Mouse (Mus musculus) olfactory bulb, adult 2 months (tissue): ENCODE results near the gene Tex36.
A peak's percentile ranks its signal among the peaks of the same experiment; 100 is the strongest.

Source experiments
- CTCF ChIP-seq: fragments of 200-500 bp; IDR thresholded peaks from 2 replicates; pipeline ENCODE4 v1.5.1; 2012; ENCODE audit warnings: low read depth, mild to moderate bottlenecking, low read length, moderate library complexity; ENCODE audit not compliant: insufficient read depth
- POLR2A ChIP-seq: fragments of 200-500 bp; IDR thresholded peaks from 2 replicates; pipeline ENCODE4 v1.6.1; 2012; ENCODE audit warnings: mild to moderate bottlenecking, low read depth, low read length, moderate library complexity; ENCODE audit not compliant: insufficient read depth

GRCm38 (mm10) chr7:133636738-133637352 lies 34.9 kb upstream of the Tex36 start:
- TF ChIP-seq CTCF (peak; percentile 62; the same call in 1 of the 2 replicates), POLR2A (no peak)
